Mouse (Mus musculus) liver, embryonic 13.5 days (tissue): Measurements from ENCODE around the gene Gm20809. TPM values are rescaled to one million over a fixed set of nuclear protein-coding genes. Genes with fewer than 3 reads are reported as not detected.
"Not testable (repeated sequence)": the region's sequence is repeated elsewhere in the genome, so short reads cannot be mapped to it uniquely, and the experiment has no call there.

Experiments
- ATAC-seq: fragments of 200-750 bp; cut with Nextera tagmentation; 2 replicates; pipeline ENCODE4 v1.8.0; 2017; ENCODE audit warnings: low read depth, mild to moderate bottlenecking, moderate number of reproducible peaks, moderate library complexity
- DNase-seq: peaks from one replicate; pipeline ENCODE4 v3.0.0; 2022
- H3K27ac ChIP-seq: fragments of 300-500 bp; sonication (generic); 2 replicates; pipeline ENCODE4 v1.5.1; 2015; ENCODE audit warnings: moderate library complexity, mild to moderate bottlenecking, inconsistent platforms
- H3K27me3 ChIP-seq: fragments of 300-500 bp; sonication (generic); 2 replicates; pipeline ENCODE4 v1.6.1; 2015; ENCODE audit warnings: mild to moderate bottlenecking, inconsistent platforms
- H3K36me3 ChIP-seq: fragments of 300-500 bp; sonication (generic); 2 replicates; pipeline ENCODE4 v1.6.1; 2015; ENCODE audit warnings: mild to moderate bottlenecking, inconsistent platforms
- H3K4me1 ChIP-seq: fragments of 300-500 bp; sonication (generic); replicated peaks from 2 replicates; pipeline ENCODE4 v1.6.1; 2015; ENCODE audit warnings: inconsistent platforms
- H3K4me2 ChIP-seq: fragments of 300-500 bp; sonication (generic); 2 replicates; pipeline ENCODE4 v1.6.1; 2015; ENCODE audit warnings: inconsistent platforms, mild to moderate bottlenecking, moderate library complexity
- H3K4me3 ChIP-seq: fragments of 300-500 bp; sonication (generic); replicated peaks from 2 replicates; pipeline ENCODE4 v1.5.1; 2015; ENCODE audit warnings: mild to moderate bottlenecking, inconsistent platforms
- H3K9ac ChIP-seq: fragments of 300-500 bp; sonication (generic); 2 replicates; pipeline ENCODE4 v1.6.1; 2015; ENCODE audit warnings: mild to moderate bottlenecking, inconsistent platforms
- H3K9me3 ChIP-seq: fragments of 300-500 bp; sonication (generic); replicated peaks from 2 replicates; pipeline ENCODE4 v1.6.1; 2016; ENCODE audit warnings: inconsistent platforms
- WGBS: fragments of 180-500 bp; shearing (Covaris S2); methylation state at CpG from one replicate; pipeline ENCODE4 v1.1.7; 2015; ENCODE audit not compliant: insufficient replicate concordance; 5-methylcytosine and 5-hydroxymethylcytosine counted together
- polyA plus RNA-seq: library from polyadenylated mRNA; unstranded; fragments of >200 nt; fragmentation: Nextera tagmentation; extraction: Ambion mirVana; gene quantifications from 2 replicates; pipeline ENCODE4 v1.2.1, GENCODE M21; 2015

Gm20809 gene
- not detected in 2 replicates for polyA plus RNA-seq

DNA sequence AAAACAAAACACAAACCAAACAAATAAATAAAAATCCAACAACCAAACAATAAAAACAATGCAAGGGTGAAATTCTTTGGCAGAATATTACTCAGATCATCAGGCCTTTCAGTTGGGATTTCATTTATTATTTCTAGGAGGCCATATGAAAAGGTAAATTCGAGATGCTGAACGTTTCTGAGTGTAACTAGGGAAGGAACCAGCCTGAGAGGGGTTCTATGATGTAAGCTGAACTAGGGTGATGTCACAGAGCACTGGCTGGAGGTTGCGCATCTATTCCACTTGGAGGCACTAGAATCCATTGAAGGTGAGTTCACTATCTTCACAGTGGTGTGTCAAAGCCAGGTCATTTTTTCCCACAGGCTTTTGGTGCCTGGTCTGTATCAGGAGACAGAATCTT lies at the start of gene Gm20809:
Gm20809 (plus strand) TSS at position 301 of the 400 bp plus-strand sequence.
- not testable (repeated sequence) for H3K36me3 ChIP-seq, H3K27ac ChIP-seq, DNase-seq, H3K4me3 ChIP-seq, H3K4me1 ChIP-seq, H3K27me3 ChIP-seq, H3K9me3 ChIP-seq, ATAC-seq, H3K4me2 ChIP-seq, H3K9ac ChIP-seq
- no CpG with 5 or more reads among the region's 3 CpGs for WGBS
